Mouse (Mus musculus): Measurements from ENCODE around the gene Unk. TPM values are rescaled to one million over a fixed set of nuclear protein-coding genes. Genes with fewer than 3 reads are reported as not detected.
"Not testable (repeated sequence)": the region's sequence is repeated elsewhere in the genome, so short reads cannot be mapped to it uniquely, and the experiment has no call there.

The Unk gene
- total RNA-seq, 4 experiments from 2014 or later = 23.4 to 27.7 (median 25.0) TPM

DNA sequence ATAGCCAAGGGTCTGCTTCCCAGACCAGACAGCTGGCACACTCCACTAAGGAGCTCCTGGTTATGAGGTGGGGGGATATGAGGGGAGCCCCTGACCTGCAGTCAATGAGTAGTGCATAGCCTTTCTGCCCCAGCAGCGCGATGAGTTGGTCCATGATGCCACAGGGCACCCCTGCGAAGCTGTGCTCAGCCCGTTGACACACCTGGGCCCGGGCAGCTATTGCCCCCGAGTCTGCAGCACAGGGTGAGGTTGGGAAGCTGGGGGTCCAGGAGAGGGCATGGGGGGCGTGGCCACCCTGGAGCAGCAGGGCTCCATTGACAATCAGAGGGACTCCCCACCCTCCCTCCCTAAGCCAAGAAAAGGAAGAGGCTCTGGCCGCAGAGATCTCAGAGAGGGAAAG, 20.0 kb upstream of the Unk start:
- DNase-seq (ENCODE audit: low spot score in 2 of 2) = no peak

DNA sequence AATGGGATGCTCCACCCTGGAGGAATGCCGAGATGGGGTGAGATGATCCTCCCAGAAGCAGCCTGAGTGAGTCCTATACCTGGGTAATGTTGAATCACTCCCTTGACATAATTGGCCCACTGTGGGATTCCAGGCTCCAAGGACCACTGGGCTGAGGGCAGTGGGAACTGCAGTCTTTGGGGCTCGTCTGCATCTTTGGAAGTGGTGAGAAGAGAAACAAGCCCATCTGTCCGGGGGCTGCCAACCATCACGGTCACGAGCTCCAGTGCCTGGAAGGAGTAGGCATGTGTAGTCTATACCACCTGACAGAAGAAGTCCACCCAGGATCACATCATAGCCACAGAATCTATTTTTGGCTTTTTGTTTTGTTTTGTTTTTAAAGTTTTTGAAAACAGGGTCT, 19.2 kb upstream of the Unk start:
- DNase-seq (ENCODE audit: low spot score in 2 of 2) = no peak

DNA sequence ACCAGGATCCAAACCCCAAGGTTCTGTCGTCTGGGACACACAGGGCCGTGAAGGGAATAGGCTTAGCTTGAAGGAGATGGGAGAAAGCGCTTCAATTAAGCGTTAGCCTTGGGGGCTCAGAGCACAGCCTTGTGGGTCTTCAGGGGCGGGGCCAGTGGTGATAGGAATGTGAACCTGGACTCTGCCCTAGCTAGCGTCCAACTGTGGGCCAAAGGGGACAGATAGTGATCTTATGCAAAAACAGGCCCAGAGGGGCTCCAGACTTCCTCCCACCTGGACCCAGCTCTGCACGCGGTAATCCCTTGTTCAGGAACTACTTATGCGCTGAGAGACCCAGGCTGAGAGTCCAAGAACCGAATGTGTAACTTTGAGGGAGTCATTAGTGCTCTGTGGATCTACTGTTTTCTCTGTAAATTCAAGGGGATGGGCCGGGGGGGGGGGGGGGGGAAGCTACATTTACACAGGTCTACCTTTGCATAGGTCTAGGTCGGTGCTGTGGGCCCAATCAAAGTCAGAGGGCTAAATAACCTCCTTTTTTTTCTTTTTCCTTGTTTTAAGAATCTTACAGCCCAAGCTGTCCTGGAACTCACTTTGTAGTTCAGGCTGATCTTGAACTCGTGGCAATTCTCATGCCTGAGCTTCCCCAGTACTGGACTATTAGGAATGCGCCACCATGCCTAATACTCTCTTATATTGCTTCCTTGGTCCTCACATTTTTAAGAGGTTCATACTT, 18.4 kb upstream of the Unk start:
- no peak for DNase-seq (ENCODE audit: low spot score in 2 of 2)

DNA sequence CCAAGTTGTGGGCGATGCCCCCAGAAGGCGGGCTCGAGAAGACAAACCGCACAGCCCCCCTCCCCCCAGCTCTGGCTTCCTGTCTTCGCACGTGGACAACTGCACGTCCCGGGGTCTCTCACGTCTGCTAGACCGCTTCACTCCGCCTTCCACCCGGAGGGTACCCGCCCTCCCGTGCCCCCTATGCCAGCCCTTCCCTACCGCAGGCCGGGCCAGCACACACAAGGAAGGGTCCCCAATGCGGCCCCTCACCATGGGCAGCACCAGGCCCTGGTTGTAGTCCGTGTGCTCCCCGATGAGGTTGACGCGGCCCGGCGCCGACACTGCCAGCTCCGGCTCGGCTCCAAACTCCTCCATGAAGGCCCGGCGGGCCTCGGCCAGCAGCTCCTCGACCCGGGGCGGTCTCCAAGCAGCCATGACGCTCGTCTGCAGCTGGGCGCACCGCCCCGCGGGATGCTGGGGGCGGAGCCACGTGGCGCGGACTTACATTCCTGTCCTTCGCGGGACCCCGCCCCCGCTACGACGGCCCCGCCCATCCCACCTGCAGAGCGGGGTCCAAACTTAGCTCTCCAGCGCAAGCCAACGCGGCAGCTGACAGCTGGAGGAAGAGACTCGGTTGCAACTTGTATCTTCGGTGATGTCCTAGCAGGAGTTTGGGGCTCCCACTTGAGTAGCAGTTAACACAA, 17.7 kb upstream of the Unk start, which contains the start of gene Galk1:
Gene Galk1 (minus strand): TSS at position 458 of the 686 bp plus-strand sequence.
- peak; percentile 64 to 92 for DNase-seq (ENCODE audit: low spot score in 2 of 2)

DNA sequence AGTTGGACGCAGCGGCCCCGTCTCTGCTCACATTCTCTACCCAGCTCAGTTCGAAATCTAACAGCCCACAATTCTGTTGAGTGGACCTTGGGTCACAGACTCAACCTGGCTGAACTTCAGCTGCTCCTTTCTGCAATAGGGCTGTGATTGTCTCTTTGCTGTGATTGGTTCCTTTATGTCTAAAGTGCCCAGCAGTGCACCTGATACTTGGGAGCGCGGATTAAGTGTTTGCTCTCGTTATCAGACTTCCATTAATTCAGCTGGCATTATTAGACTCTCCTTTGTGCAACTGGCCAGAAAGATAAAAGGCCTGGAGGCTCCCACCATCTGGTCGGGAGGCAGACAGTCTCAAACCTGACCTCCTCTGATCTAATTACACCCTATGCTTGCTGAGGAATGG, 15.3 kb upstream of the Unk start:
- no peak for DNase-seq (ENCODE audit: low spot score in 2 of 2)

DNA sequence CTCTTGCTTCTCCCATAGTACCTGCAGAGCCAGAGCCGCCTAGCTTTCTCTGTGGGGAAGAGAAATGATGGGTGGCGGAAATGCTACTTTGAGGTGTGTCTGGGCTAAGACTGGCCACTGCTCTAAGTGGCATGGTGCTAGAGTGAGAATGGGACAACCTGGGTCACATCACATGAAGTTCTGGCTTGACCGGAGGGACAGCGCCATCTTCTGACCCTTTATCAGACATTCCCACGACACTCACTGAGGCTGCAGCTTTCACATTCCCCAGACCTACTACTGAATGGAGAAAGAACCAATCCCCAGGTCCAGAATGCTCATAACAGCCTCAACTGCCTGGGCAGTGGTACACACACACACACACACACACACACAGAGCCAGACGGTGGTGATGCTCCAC, 12.0 kb upstream of the Unk start:
- DNase-seq (ENCODE audit: low spot score in 2 of 2) = no peak

DNA sequence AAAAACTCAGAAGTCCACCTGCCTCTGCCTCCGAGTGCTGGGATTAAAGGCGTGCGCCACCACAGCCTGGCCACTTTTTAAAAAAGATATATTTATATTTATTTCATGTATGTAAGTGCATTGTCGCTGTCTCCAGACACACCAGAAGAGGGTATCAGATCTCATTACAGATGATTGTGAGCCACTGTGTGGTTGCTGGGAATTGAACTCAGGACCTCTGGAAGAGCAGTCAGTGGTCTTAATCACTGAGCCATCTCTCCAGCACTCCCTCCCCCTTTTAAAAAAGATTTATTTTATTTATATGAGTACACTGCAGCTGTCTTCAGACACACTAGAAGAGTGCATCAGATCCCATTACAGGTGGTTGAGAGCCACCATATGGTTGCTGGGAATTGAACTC, 11.3 kb upstream of the Unk start:
- DNase-seq (ENCODE audit: low spot score in 2 of 2) = not testable (repeated sequence)

DNA sequence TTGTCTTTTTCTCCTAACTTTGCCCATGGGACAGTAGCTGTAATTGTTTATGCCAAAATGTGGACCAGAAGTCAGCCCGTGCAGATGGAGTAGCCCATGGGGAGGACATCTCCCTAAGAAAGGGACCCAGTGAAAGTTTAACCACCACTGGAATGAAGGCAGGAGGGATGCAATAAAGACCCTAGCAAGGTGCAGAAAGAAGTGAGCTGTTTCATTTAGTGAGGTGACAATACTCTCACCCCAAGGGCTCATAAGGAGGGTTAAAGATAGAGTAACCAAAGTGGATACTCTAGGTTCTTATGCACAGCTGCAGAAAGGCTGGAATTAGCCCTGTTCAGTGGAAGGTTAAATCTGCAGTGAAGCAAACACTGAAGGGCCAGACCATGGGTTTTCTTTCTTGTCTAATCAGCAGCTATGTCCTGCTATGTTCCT, 10.7 kb upstream of the Unk start:
- no peak for DNase-seq (ENCODE audit: low spot score in 2 of 2)

DNA sequence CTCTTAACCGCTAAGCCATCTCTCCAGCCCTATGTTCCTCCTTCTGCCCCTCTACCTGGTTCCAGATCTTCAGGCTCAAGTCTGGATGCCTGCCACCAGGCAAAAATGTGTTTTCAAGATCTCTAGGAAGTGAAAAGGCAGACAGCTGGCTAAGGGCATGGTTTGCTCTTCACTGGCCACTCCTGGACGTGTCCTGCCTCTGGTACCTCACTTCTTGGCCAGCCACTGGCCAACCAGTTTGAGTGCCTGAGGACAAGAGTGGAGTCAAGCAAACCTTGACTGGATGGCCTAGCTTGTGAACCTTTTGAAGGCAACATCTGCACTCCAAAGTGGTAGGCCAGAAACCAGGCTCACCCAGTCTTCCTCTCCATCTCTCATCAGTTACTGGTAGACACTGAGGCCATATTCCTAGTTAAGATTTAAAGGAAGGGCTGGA, 10.1 kb upstream of the Unk start:
- DNase-seq (ENCODE audit: low spot score in 2 of 2) = no peak

DNA sequence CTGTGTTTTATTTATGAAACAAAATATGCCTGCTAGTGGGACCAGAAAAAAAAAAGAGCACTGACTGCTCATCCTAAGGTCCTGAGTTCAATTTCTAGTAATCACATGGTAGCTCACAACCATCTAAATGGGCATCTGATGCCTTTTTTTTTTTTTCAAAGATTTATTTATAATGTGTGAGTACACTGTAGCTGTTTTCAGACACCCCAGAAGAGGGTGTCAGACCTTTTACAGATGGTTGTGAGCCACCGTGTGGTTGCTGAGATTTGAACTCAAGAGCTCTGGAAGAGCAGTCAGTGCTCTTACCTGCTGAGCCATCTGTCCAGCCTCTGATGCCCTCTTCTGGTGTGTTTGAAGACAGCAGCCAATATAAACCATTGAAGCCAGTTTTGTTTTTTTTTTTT, 9.6 kb upstream of the Unk start:
- no peak for DNase-seq (ENCODE audit: low spot score in 2 of 2)

DNA sequence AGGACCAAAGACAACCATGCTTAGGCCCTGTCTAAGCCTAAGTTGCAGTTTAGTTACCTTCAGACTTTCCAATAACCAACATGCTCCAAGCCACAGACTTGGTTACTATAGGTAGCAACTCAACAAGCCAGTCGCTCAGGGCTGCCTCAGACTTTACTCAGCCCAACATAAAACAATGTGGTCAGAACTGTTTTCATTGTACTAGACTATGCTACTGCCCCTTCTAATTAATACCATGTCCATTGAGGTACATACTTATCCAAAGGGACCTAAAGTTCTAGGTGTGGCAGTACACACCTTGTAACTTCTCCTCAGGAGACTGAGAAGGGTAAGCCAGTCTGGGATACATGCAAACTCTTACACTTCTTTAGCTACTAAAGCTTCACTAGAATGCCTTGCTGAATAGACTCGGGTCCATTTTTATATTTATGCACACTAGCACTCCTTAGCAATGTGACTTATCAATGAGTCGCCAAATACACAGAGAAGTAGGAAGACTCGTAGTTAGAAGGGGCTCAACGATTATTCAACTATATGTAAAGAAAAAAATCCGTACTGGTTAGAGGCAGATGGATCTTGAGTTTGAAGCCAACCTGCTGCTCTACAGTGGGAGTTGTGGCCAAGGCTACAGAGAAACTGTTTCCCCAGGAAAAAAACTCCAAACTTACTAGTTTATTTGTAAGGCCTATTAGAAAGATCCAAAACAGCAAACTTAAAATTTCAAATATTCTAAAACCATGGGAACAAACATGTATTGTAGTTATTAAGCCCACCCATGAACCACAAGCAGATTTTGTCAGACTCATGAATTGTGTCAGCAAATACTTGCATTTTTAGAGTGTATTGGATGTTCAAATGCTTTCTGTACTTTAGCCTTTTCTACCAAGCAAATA, 8.5 kb upstream of the Unk start:
- no peak for DNase-seq (ENCODE audit: low spot score in 2 of 2)

DNA sequence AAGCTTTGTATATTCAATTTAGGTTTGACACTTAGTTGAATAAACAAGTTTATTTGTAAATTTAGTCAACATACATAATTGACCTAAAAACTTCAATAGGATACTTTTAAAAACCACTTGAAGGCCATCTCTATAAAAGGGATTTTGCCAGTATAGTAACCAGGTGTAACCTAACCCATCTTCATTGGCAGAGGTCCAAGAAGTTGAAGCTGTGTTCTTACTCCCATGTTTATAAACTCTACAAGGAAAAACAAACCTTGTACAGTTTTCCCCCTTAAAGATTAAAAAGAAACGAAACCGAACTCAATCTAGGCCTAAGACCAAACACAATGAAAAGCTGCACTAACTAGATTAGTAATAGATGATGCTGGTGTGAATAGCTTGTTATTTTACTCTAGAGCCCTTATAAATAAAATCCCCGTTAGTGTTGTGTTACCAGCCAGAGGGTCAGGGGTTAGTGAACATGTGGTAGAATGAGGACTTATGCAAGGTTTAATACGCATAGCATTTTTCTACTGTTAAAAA, 7.8 kb upstream of the Unk start:
- DNase-seq (ENCODE audit: low spot score in 2 of 2) = no peak

DNA sequence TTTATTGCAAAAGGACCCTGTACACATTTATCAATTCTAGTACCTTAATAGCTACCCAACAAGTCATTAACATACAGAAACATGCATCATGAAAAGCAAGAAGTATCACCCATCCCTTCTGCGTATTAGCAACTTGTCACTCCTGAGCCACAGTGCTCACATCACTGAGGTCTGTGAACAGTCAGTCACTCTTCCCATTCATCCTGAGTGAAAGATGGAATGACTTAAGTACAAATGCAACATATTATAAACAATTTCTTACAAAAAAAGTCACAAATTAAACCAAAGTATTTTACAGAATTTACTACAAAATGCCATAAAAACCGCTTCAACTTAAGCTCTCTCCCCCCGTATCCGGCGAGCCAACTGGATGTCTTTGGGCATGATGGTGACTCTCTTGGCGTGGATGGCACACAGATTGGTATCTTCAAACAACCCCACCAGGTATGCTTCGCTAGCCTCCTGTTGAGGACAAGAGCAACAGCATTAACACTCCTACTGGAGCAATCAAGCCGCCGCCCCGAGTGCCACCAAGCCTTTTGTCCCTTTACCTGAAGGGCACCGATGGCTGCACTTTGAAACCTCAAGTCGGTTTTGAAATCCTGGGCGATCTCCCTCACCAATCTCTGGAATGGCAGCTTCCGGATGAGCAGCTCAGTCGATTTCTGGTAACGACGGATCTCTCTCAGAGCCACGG, 6.9 kb upstream of the Unk start:
- not testable (repeated sequence) for DNase-seq (ENCODE audit: low spot score in 2 of 2)

DNA sequence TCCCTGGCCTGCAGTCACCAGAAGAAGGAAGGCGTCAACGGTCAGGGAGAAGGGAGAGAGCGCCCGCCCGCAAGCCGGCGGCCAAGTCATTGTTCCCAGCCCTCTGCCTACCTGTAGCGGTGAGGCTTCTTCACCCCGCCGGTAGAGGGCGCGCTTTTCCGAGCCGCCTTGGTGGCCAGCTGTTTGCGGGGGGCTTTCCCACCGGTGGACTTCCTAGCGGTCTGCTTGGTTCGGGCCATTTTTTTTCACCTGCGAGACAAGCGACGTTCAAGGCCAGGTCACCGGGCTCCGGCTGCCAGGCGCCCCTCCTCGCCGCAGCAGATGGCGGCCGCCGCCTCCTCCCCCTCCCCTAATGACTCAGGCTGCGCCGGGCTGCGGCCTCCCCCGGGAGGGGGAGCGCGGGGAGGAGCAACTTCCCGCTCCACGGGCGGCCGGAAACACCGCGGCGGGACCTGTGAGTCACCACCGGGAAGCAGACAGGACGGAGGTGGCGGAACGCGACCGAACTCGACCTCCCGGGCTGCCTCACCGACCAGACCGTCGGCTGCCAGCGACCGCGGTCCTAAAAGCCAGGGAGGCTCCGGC, 6.3 kb upstream of the Unk start:
- peak; percentile 57 to 82 for DNase-seq (ENCODE audit: low spot score in 2 of 2)

DNA sequence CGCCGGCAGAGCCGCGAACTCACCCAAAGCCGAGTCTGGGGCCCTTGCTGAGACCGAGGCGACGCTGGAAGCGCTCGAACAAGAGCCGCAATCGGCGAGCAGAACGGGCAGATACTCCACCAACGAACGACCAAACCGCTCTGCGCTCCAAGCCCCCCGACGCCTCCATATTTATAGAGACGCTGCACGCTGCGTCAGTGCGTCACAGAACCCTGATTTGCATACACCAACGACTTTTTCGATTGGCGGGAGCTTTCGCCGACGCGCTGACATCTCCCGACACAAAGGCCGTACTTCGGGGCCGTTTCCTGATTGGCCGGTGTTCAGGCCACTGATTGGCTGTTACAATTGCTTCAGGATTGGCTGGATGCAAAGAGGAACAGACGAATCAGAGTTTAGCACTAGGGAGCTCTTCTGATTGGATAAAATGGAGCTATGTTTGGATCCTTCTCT, 5.7 kb upstream of the Unk start:
- peak; percentile 94 to 99 for DNase-seq (ENCODE audit: low spot score in 2 of 2)

DNA sequence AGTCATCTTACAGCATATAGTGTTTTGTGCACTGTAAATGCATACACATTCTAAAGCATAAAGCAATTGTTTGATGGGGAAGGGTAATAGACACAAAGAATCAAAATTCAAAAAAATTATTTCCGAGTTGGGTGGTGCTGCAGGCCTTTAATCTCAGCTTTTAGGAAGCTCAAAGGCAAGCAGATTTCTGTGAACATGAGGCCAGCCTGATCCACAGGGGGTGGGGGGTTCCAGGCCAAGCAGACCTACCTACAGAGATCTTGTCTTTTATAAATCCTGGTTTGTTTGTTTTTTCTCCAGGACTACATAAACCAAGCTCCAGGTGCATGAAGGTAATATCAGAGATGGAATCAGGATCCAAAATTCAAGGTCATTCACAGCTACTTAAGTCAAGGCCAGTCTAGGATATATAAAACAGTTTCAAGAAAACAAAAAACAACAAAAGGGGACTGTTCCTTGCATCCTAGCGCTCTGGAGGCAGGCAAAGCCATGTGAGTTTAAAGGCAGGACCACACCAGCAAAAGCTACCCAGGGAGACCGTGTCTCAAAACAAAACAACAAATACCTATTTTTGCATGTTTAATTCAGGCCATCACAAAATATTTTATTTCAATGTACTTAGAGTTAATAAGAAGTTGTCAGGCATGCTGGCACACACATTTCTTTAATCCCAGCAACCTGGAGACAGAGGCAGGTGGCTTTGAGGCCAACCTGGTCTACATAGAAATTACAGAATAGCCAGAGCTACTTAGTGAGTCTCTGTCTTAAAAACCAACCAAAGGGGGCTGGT, 4.9 kb upstream of the Unk start:
- no peak for DNase-seq (ENCODE audit: low spot score in 2 of 2)

DNA sequence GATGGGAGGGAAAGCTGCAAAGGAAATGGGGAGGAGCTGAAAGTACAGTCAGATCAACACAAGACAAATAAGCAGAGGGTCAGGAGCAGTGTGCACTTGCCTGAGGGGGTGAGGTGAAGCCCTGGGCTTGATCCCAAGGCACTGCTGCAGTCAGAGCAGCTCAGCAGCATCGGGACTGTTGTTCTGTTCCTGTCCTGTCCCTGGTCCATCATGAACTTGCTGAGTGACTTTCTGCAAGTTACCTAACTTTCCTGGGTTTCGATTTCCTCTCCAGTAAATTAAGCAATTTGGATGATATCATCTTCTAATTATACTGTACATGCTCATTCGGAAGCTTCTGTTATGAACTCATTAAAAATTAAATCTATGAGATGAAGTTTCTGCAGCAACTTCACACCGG, 2.4 kb upstream of the Unk start, which contains the start of gene H3f3b:
Gene H3f3b (minus strand): TSS at position 207 of the 400 bp plus-strand sequence.
- DNase-seq (ENCODE audit: low spot score in 2 of 2) = no peak

DNA sequence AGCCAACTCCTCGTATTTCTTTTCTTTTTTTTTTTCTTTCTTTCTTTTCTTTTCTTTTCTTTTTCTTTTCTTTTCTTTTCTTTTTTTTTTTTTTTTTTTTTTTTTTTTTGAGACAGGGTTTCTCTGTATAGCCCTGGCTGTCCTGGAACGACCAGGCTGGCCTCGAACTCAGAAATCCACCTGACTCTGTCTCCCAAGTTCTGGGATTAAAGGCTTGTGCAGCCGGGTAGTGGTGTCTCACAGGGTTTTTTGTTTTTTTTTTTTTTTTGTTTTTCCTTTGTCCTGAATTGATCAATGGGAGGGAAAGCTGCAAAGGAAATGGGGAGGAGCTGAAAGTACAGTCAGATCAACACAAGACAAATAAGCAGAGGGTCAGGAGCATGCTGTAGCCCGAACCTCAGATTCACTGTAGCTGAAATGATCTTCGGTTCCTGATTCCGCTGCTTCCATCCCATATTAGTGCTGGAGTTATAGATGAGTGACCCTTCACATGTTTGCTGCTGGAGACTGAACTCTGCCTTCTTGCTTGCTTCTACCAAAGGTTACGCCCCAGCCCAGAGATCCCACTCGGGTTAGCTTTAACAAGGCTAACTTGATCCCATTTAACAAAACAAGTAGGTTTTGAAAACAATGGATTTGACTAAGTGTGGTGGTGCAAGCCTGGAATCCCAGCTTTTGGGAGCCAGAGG, 1.8 kb upstream of the Unk start:
- DNase-seq (ENCODE audit: low spot score in 2 of 2) = no peak

Data from left cerebral cortex, adult 8-10 months (tissue).